Mouse (Mus musculus): ENCODE results near the gene Lman1l. TPM values are rescaled to one million over a fixed set of nuclear protein-coding genes. Genes with fewer than 3 reads are reported as not detected.

Gene Lman1l
- polyA plus RNA-seq, 1 experiment, result not detected

GRCm38 (mm10) chr9:57606139-57606851 lies 14.3 kb downstream of the Lman1l start, which contains the start of gene Cplx3:
Gene Cplx3, minus strand, starts transcription at chr9:57606281.
- Histone ChIP-seq H3K4me1 (ENCODE audit: control insufficient read depth, insufficient read depth, low read length) (no peaks in the 10 kb centered on the region), H3K27ac (ENCODE audit: insufficient read depth, low read depth, low read length) (no peak within 1 kb of the TSS), H3K4me3 (ENCODE audit: insufficient read depth, low read length) (no peak within 1 kb of the TSS)
- TF ChIP-seq POLR2A (IDR thresholded peaks at IDR 0.05; ENCODE audit: borderline replicate concordance, low read depth, low read length) (no peak), CTCF (IDR thresholded peaks at IDR 0.05; ENCODE audit: low read depth, low read length) (no peak)

- H3K4me3 ChIP-seq (ENCODE audit: insufficient read depth, low read length), result no peak overlapping the region
- H3K27ac ChIP-seq (ENCODE audit: insufficient read depth, low read depth, low read length), result no peak overlapping the region
- TF ChIP-seq CTCF (IDR thresholded peaks at IDR 0.05; ENCODE audit: low read depth, low read length) (no peak), POLR2A (IDR thresholded peaks at IDR 0.05; ENCODE audit: borderline replicate concordance, low read depth, low read length) (no peak)
- H3K4me1 ChIP-seq (ENCODE audit: control insufficient read depth, insufficient read depth, low read length), result no peaks in the 10 kb centered on the region
These were observed 15.1 kb downstream of the Lman1l start for GRCm38 (mm10) chr9:57605503-57605902.

- no peak overlapping the region for H3K4me3 ChIP-seq (ENCODE audit: insufficient read depth, low read length)
- H3K27ac ChIP-seq (ENCODE audit: insufficient read depth, low read depth, low read length), result no peak overlapping the region
- H3K4me1 ChIP-seq (ENCODE audit: control insufficient read depth, insufficient read depth, low read length), result no peaks in the 10 kb centered on the region
- TF ChIP-seq CTCF (IDR thresholded peaks at IDR 0.05; ENCODE audit: low read depth, low read length) (no peak), POLR2A (IDR thresholded peaks at IDR 0.05; ENCODE audit: borderline replicate concordance, low read depth, low read length) (no peak)
These were observed 15.7 kb downstream of the Lman1l start for GRCm38 (mm10) chr9:57604875-57605274.

GRCm38 (mm10) chr9:57602098-57602497 lies 18.5 kb downstream of the Lman1l start:
- Histone ChIP-seq H3K27ac (ENCODE audit: insufficient read depth, low read depth, low read length) (no peak overlapping the region), H3K4me1 (ENCODE audit: control insufficient read depth, insufficient read depth, low read length) (no peaks in the 10 kb centered on the region), H3K4me3 (ENCODE audit: insufficient read depth, low read length) (no peak overlapping the region)
- no peak for TF ChIP-seq POLR2A (IDR thresholded peaks at IDR 0.05; ENCODE audit: borderline replicate concordance, low read depth, low read length)
- TF ChIP-seq CTCF (IDR thresholded peaks at IDR 0.05; ENCODE audit: low read depth, low read length), result no peak

GRCm38 (mm10) chr9:57601353-57601706 lies 19.2 kb downstream of the Lman1l start:
- no peaks in the 10 kb centered on the region for H3K4me1 ChIP-seq (ENCODE audit: control insufficient read depth, insufficient read depth, low read length)
- TF ChIP-seq CTCF (IDR thresholded peaks at IDR 0.05; ENCODE audit: low read depth, low read length) (no peak), POLR2A (IDR thresholded peaks at IDR 0.05; ENCODE audit: borderline replicate concordance, low read depth, low read length) (no peak)
- H3K27ac ChIP-seq (ENCODE audit: insufficient read depth, low read depth, low read length), result no peak overlapping the region
- H3K4me3 ChIP-seq (ENCODE audit: insufficient read depth, low read length), result no peak overlapping the region

GRCm38 (mm10) chr9:57600620-57601352 lies 19.8 kb downstream of the Lman1l start:
- Histone ChIP-seq H3K4me1 (ENCODE audit: control insufficient read depth, insufficient read depth, low read length) (no peaks in the 10 kb centered on the region), H3K4me3 (ENCODE audit: insufficient read depth, low read length) (no peak overlapping the region), H3K27ac (ENCODE audit: insufficient read depth, low read depth, low read length) (no peak overlapping the region)
- TF ChIP-seq POLR2A (IDR thresholded peaks at IDR 0.05; ENCODE audit: borderline replicate concordance, low read depth, low read length) (no peak), CTCF (IDR thresholded peaks at IDR 0.05; ENCODE audit: low read depth, low read length) (no peak)

GRCm38 (mm10) chr9:57598851-57599563 lies 21.6 kb downstream of the Lman1l start:
- Histone ChIP-seq H3K4me1 (ENCODE audit: control insufficient read depth, insufficient read depth, low read length) (no peaks in the 10 kb centered on the region), H3K27ac (ENCODE audit: insufficient read depth, low read depth, low read length) (no peak overlapping the region), H3K4me3 (ENCODE audit: insufficient read depth, low read length) (no peak overlapping the region)
- TF ChIP-seq POLR2A (IDR thresholded peaks at IDR 0.05; ENCODE audit: borderline replicate concordance, low read depth, low read length) (no peak), CTCF (IDR thresholded peaks at IDR 0.05; ENCODE audit: low read depth, low read length) (no peak)

- Histone ChIP-seq H3K27ac (ENCODE audit: insufficient read depth, low read depth, low read length) (no peak overlapping the region), H3K4me1 (ENCODE audit: control insufficient read depth, insufficient read depth, low read length) (no peaks in the 10 kb centered on the region)
- no peak for TF ChIP-seq CTCF (IDR thresholded peaks at IDR 0.05; ENCODE audit: low read depth, low read length)
- no peak for TF ChIP-seq POLR2A (IDR thresholded peaks at IDR 0.05; ENCODE audit: borderline replicate concordance, low read depth, low read length)
These were observed 22.6 kb downstream of the Lman1l start for GRCm38 (mm10) chr9:57597929-57598382.

GRCm38 (mm10) chr9:57597265-57597664 lies 23.3 kb downstream of the Lman1l start:
- no peak for TF ChIP-seq POLR2A (IDR thresholded peaks at IDR 0.05; ENCODE audit: borderline replicate concordance, low read depth, low read length)
- TF ChIP-seq CTCF (IDR thresholded peaks at IDR 0.05; ENCODE audit: low read depth, low read length), result no peak
- Histone ChIP-seq H3K4me3 (ENCODE audit: insufficient read depth, low read length) (no peak overlapping the region), H3K4me1 (ENCODE audit: control insufficient read depth, insufficient read depth, low read length) (no peaks in the 10 kb centered on the region), H3K27ac (ENCODE audit: insufficient read depth, low read depth, low read length) (no peak overlapping the region)

More at GRCm38 (mm10) chr9:57597929-57598382, 22.6 kb downstream of the Lman1l start:
- no peak overlapping the region for H3K4me3 ChIP-seq (ENCODE audit: insufficient read depth, low read length)
